Mouse (Mus musculus) MEL (cell line): ENCODE data around the gene Zer1. TPM values are rescaled to one million over a fixed set of nuclear protein-coding genes. Genes with fewer than 3 reads are reported as not detected.

Experiments used
- DNase-seq: peaks from one replicate; pipeline ENCODE4 v3.0.0; 2011; ENCODE audit warnings: low read depth, low spot score
- H3K27ac ChIP-seq: 2 replicates; pipeline ENCODE4 v1.5.1; 2012; ENCODE audit warnings: low read depth, mild to moderate bottlenecking, control low read depth, low read length, moderate library complexity; ENCODE audit not compliant: control insufficient read depth
- H3K27me3 ChIP-seq, 2 experiments: fragments of 150-350 bp in 1 of 2; sonication (generic) in 1 of 2; 2 replicates each; pipeline ENCODE4 v1.6.1; 2012; ENCODE audit warnings: low read length in 2 of 2, mild to moderate bottlenecking in 2 of 2, improper control_type of control experiment in 1 of 2, moderate library complexity in 1 of 2; ENCODE audit not compliant: insufficient read depth in 2 of 2, control insufficient read depth in 1 of 2
- H3K36me3 ChIP-seq, 2 experiments: 2 replicates each; pipeline ENCODE4 v1.6.1; 2012 to 2014; ENCODE audit warnings: low read length in 2 of 2, improper control_type of control experiment in 1 of 2, inconsistent platforms in 1 of 2, mild to moderate bottlenecking in 1 of 2; ENCODE audit not compliant: insufficient read depth in 2 of 2, control insufficient read depth in 1 of 2
- H3K4me1 ChIP-seq, 2 experiments: fragments of 150-350 bp in 1 of 2; sonication (generic) in 1 of 2; 2 replicates each; pipeline ENCODE4 v1.6.1; 2012; ENCODE audit warnings: low read length in 2 of 2, improper control_type of control experiment in 1 of 2, mild to moderate bottlenecking in 1 of 2; ENCODE audit not compliant: insufficient read depth in 2 of 2, control insufficient read depth in 1 of 2
- H3K4me3 ChIP-seq, 2 experiments: fragments of 150-350 bp in 1 of 2; sonication (generic) in 1 of 2; 2 replicates each; pipeline ENCODE4 v1.5.1; 2012; ENCODE audit warnings: low read depth in 2 of 2, low read length in 2 of 2, mild to moderate bottlenecking in 2 of 2, moderate library complexity in 2 of 2, control low read depth in 1 of 2, improper control_type of control experiment in 1 of 2; ENCODE audit not compliant: control insufficient read depth in 1 of 2, insufficient read depth in 1 of 2
- H3K79me2 ChIP-seq: 2 replicates; pipeline ENCODE4 v1.6.1; 2012; ENCODE audit warnings: mild to moderate bottlenecking, low read length, moderate library complexity; ENCODE audit not compliant: control insufficient read depth, poor library complexity, insufficient read depth
- H3K9ac ChIP-seq: 2 replicates; pipeline ENCODE4 v1.6.1; 2012; ENCODE audit warnings: low read depth, mild to moderate bottlenecking, control low read depth, low read length, moderate library complexity; ENCODE audit not compliant: control insufficient read depth, poor library complexity, severe bottlenecking
- H3K9me3 ChIP-seq: fragments of 150-350 bp; sonication (generic); replicated peaks from 2 replicates; pipeline ENCODE4 v1.6.1; 2012; ENCODE audit warnings: mild to moderate bottlenecking, low read length, improper control_type of control experiment, moderate library complexity; ENCODE audit not compliant: insufficient read depth
- CHD2 ChIP-seq: IDR thresholded peaks from 2 replicates; pipeline ENCODE4 v1.6.1; 2011; ENCODE audit warnings: low read length, improper control_type of control experiment
- E2F4 ChIP-seq: IDR thresholded peaks from 2 replicates; pipeline ENCODE4 v1.6.1; 2011; ENCODE audit warnings: low read depth, low read length, improper control_type of control experiment, borderline replicate concordance
- ELF1 ChIP-seq: IDR thresholded peaks from 2 replicates; pipeline ENCODE4 v1.6.1; 2014; ENCODE audit warnings: low read depth, mild to moderate bottlenecking, inconsistent platforms, low read length, improper control_type of control experiment, moderate library complexity
- EP300 ChIP-seq, 2 experiments: IDR thresholded peaks; 2 replicates each; pipeline ENCODE4 v1.6.1; 2011; ENCODE audit warnings: improper control_type of control experiment in 2 of 2, low read length in 2 of 2, low read depth in 1 of 2, mild to moderate bottlenecking in 1 of 2
- GABPA ChIP-seq: IDR thresholded peaks from 2 replicates; pipeline ENCODE4 v1.6.1; 2012; ENCODE audit warnings: low read depth, mild to moderate bottlenecking, inconsistent platforms, low read length, improper control_type of control experiment, moderate library complexity
- GATA1 ChIP-seq: IDR thresholded peaks from 2 replicates; pipeline ENCODE4 v1.6.1; 2011; ENCODE audit warnings: low read depth, low read length, improper control_type of control experiment
- JUND ChIP-seq: IDR thresholded peaks from 2 replicates; pipeline ENCODE4 v1.6.1; 2011; ENCODE audit warnings: low read depth, mild to moderate bottlenecking, improper control_type of control experiment, low read length
- KAT2A ChIP-seq: conservative IDR thresholded peaks from 2 replicates; pipeline ENCODE4 v1.6.1; 2012; ENCODE audit warnings: low read depth, low read length, improper control_type of control experiment, inconsistent platforms
- MAFK ChIP-seq: IDR thresholded peaks from 2 replicates; pipeline ENCODE4 v1.6.1; 2011; ENCODE audit warnings: low read depth, mild to moderate bottlenecking, low read length, improper control_type of control experiment, borderline replicate concordance
- MAX ChIP-seq: IDR thresholded peaks from 2 replicates; pipeline ENCODE4 v1.6.1; 2011; ENCODE audit warnings: low read length, improper control_type of control experiment
- MEF2A ChIP-seq: IDR thresholded peaks from 2 replicates; pipeline ENCODE4 v1.6.1; 2014; ENCODE audit warnings: low read depth, mild to moderate bottlenecking, inconsistent platforms, low read length, improper control_type of control experiment; ENCODE audit not compliant: poor library complexity, insufficient replicate concordance, severe bottlenecking; ENCODE audit errors: extremely low read depth
- MXI1 ChIP-seq: IDR thresholded peaks from 2 replicates; pipeline ENCODE4 v1.6.1; 2011; ENCODE audit warnings: mild to moderate bottlenecking, low read depth, low read length, improper control_type of control experiment
- MYB ChIP-seq: IDR thresholded peaks from 2 replicates; pipeline ENCODE4 v1.6.1; 2011; ENCODE audit warnings: mild to moderate bottlenecking, low read depth, low read length, improper control_type of control experiment
- NRF1 ChIP-seq: IDR thresholded peaks from 2 replicates; pipeline ENCODE4 v1.6.1; 2014; ENCODE audit warnings: low read depth, mild to moderate bottlenecking, inconsistent platforms, low read length, improper control_type of control experiment, moderate library complexity; ENCODE audit not compliant: poor library complexity, insufficient read depth, severe bottlenecking
- SIN3A ChIP-seq: IDR thresholded peaks from 2 replicates; pipeline ENCODE4 v1.6.1; 2012; ENCODE audit warnings: low read length, improper control_type of control experiment, inconsistent platforms
- TAL1 ChIP-seq: IDR thresholded peaks from 2 replicates; pipeline ENCODE4 v1.6.1; 2012; ENCODE audit warnings: mild to moderate bottlenecking, inconsistent platforms, low read length, moderate library complexity, mixed read lengths
- TBP ChIP-seq: IDR thresholded peaks from 2 replicates; pipeline ENCODE4 v1.8.0; 2011; ENCODE audit warnings: low read depth, low read length, improper control_type of control experiment
- UBTF ChIP-seq: IDR thresholded peaks from 2 replicates; pipeline ENCODE4 v1.6.1; 2012; ENCODE audit warnings: low read depth, mild to moderate bottlenecking, inconsistent platforms, low read length, improper control_type of control experiment, moderate library complexity, borderline replicate concordance; ENCODE audit not compliant: insufficient read depth
- USF2 ChIP-seq, 2 experiments: IDR thresholded peaks; 2 replicates each; pipeline ENCODE4 v1.6.1; 2011 to 2012; ENCODE audit warnings: improper control_type of control experiment in 2 of 2, low read length in 2 of 2, borderline replicate concordance in 1 of 2, inconsistent platforms in 1 of 2, low read depth in 1 of 2, mild to moderate bottlenecking in 1 of 2; ENCODE audit not compliant: insufficient read depth in 1 of 2
- ZC3H11A ChIP-seq: IDR thresholded peaks from 2 replicates; pipeline ENCODE4 v1.6.1; 2012; ENCODE audit warnings: low read depth, mild to moderate bottlenecking, inconsistent platforms, low read length, improper control_type of control experiment
- ZKSCAN1 ChIP-seq: IDR thresholded peaks from 2 replicates; pipeline ENCODE4 v1.6.1; 2012; ENCODE audit warnings: low read depth, mild to moderate bottlenecking, inconsistent platforms, low read length, improper control_type of control experiment, moderate library complexity
- ZMIZ1 ChIP-seq: IDR thresholded peaks from 2 replicates; pipeline ENCODE4 v1.6.1; 2012; ENCODE audit warnings: low read depth, mild to moderate bottlenecking, inconsistent platforms, low read length, improper control_type of control experiment, moderate library complexity
- ZNF384 ChIP-seq: IDR thresholded peaks from 2 replicates; pipeline ENCODE4 v1.6.1; 2012; ENCODE audit warnings: low read depth, mild to moderate bottlenecking, inconsistent platforms, low read length, improper control_type of control experiment
- polyA plus RNA-seq, 2 experiments: library from polyadenylated mRNA; stranded (reverse) in 1 of 2; unstranded in 1 of 2; fragments of >175 nt in 1 of 2; fragments of >200 nt in 1 of 2; gene quantifications; 2 replicates each; pipeline versions ENCODE4 v1.2.1 to v1.2.4; 2012; ENCODE audit warnings: low replicate concordance in 2 of 2, low read depth in 1 of 2; ENCODE audit not compliant: insufficient read length in 2 of 2, insufficient read depth in 1 of 2, missing spikeins in 1 of 2
- total RNA-seq: library from RNA; depleted of rRNA; stranded (reverse); fragments of 300-350 nt; gene quantifications from 2 replicates; pipeline ENCODE4 v1.2.3, GENCODE M21; 2012

Zer1 gene
- total and polyA plus RNA-seq, 3 experiments, result 3.9 to 14.0 TPM; not detected in 1

DNA sequence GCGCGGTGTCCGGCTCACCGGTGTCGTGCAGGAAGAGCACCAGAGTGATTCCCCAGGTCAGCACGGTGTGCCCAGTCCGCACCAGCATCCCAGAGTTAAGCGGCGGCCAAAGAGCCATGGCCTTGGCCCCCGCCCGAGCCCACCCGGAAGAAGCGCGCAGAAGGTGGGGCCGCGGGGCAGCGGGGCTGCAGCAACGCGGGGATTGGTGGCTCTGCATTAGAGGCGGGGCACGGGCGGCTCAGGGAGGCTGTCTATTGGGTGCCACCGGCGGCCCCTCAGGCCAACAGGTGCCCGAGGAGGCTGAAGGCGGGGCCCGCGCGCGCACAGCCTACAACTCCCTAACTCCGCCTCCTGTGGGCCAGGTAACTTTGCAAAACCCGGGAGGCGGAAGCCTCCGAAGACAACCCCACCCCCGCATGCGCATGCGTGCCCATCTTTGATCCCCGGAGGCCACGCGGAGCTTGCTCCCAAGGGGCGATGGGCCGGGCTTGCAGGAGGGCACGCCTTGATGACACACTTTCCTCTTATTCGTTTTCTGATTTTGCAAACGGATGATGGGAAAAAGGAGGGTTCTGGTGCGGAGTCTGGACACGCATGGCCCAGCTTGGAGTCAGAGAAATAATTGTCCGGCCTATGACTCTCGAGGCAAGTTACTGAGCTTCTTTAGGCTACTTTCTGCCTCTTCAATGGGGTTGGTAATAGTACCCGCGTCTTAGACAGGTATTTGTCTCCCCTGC lies 30.7 kb downstream of the Zer1 start, which contains the start of gene Zdhhc12 (continued):
- TF ChIP-seq SIN3A, result peak; percentile 84
- no peak for TF ChIP-seq EP300 (IDR thresholded peaks at IDR 0.05; ENCODE audit: low read depth in 1 of 2, low read length in 2 of 2)
- peak; percentile 89 for TF ChIP-seq TBP

DNA sequence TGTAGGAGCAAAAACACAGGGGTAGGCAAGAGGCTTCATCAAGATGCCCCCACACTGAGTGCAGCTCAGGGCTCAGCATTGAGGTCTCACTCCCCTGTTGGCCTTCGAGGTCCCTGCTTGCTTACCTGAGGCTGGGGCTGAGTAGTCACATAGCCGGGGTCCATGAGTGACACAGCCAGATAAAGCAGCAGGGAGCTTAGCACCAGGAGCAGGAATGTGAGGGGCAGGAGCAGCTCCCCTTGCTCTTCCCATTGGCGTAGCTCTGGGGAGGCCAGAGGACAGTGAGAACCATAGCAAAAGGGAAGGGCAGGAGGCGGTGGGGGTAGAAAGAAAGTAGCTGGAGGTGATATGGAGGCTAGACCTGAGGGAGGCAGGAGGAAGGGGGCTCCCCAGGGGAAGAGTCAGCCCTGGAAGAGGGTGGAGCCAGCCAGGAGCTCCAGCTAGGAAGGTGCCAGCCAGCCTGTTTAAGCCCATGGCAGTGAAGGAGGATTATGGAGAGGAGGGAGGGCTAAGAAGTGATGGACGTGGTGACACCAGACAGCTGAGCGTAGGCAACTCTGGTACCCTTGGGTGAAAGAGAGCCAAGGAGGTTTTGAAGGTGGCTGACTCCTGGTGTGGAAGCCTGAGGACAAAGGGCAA lies 32.0 kb downstream of the Zer1 start:
- Histone ChIP-seq H3K4me3 (peak overlapping the region in 1 of 2 experiments; percentile 90; a peak in 3 of 4 replicates), H3K4me1 (peaks cover 0 to 16% of the 10 kb centered on the region in 2 experiments; a peak in 2 of 4 replicates), H3K79me2 (peaks cover 20% of the 10 kb centered on the region), H3K9me3 (no peaks in the 10 kb centered on the region), H3K9ac (peak overlapping the region; percentile 83), H3K27ac (no peak overlapping the region), H3K27me3 (no peaks in the 10 kb centered on the region), H3K36me3 (peaks cover 0 to 6% of the 10 kb centered on the region in 2 experiments; a peak in 1 of 4 replicates)
- DNase-seq, result no peak
- TF ChIP-seq ZMIZ1, result no peak
- TF ChIP-seq TAL1, result no peak
- no peak for TF ChIP-seq GABPA
- TF ChIP-seq JUND, result no peak
- no peak for TF ChIP-seq ZNF384
- TF ChIP-seq E2F4, result no peak
- no peak for TF ChIP-seq ZC3H11A
- TF ChIP-seq MAFK, result no peak
- no peak for TF ChIP-seq EP300 (IDR thresholded peaks at IDR 0.05; ENCODE audit: low read depth in 1 of 2, low read length in 2 of 2)
- TF ChIP-seq ZKSCAN1, result no peak
- TF ChIP-seq MEF2A, result no peak
- TF ChIP-seq USF2 (IDR thresholded peaks at IDR 0.05; ENCODE audit: borderline replicate concordance in 1 of 2, insufficient read depth in 1 of 2, low read depth in 1 of 2, low read length in 2 of 2), result no peak

DNA sequence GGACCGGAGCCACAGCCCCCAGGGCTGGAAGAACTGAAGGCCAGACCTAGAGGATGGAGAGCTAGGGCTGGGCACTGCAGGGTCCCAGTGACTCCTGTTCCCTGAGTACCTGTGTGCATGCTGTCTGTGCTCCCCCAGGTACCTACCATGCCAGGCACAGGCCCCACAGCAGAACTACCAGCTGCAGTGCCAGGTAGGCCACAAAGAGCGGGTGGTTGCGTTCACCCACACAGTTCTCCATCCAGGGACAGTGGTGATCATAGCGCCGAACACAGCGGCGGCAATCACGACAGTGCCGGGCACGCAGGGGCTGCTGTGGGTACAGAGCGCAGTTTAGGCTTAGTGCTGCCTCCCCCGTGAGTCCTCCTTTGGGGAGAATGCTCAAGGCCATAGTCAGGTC lies 32.9 kb downstream of the Zer1 start:
- H3K27me3 ChIP-seq, result no peaks in the 10 kb centered on the region
- H3K9me3 ChIP-seq, result no peaks in the 10 kb centered on the region
- H3K4me1 ChIP-seq, result peaks cover 0 to 16% of the 10 kb centered on the region in 2 experiments; a peak in 2 of 4 replicates
- TF ChIP-seq MAX, result no peak
- no peak for TF ChIP-seq ELF1
- no peak for TF ChIP-seq MEF2A
- no peak for TF ChIP-seq SIN3A
- no peak for TF ChIP-seq ZNF384
- no peak for TF ChIP-seq NRF1
- TF ChIP-seq CHD2, result no peak
- no peak for TF ChIP-seq MYB
- TF ChIP-seq MXI1, result no peak
- no peak for TF ChIP-seq ZC3H11A
- no peak for TF ChIP-seq UBTF
- no peak for TF ChIP-seq GATA1
- TF ChIP-seq KAT2A, result no peak
- peaks cover 0 to 6% of the 10 kb centered on the region in 2 experiments; a peak in 1 of 4 replicates for H3K36me3 ChIP-seq
- H3K27ac ChIP-seq, result no peak overlapping the region
- H3K79me2 ChIP-seq, result peaks cover 20% of the 10 kb centered on the region
- DNase-seq, result no peak
- H3K4me3 ChIP-seq, result no peak overlapping the region
- H3K9ac ChIP-seq, result no peak overlapping the region
